Mouse (Mus musculus) ES-CJ7 (cell line): ENCODE measurements around the gene Cacna2d3.
A peak's percentile ranks its signal among the peaks of the same experiment; 100 is the strongest.

Source experiments
- DNase-seq: peaks from one replicate; pipeline ENCODE4 v3.0.0; 2011; ENCODE audit warnings: low read depth, low spot score

The Cacna2d3 gene

GRCm38 (mm10) chr14:29163998-29164652, 557.5 kb downstream of the Cacna2d3 start:
- no peak for DNase-seq

GRCm38 (mm10) chr14:29159803-29160202, 561.9 kb downstream of the Cacna2d3 start:
- no peak for DNase-seq

GRCm38 (mm10) chr14:29157096-29157495, 564.6 kb downstream of the Cacna2d3 start:
- DNase-seq: no peak

- DNase-seq: no peak
These were observed 577.5 kb downstream of the Cacna2d3 start for GRCm38 (mm10) chr14:29144184-29144583.

- DNase-seq: no peak
These were observed 584.0 kb downstream of the Cacna2d3 start for GRCm38 (mm10) chr14:29137614-29138013.

GRCm38 (mm10) chr14:29137006-29137579, 584.6 kb downstream of the Cacna2d3 start:
- no peak for DNase-seq

- no peak for DNase-seq
These were observed 586.8 kb downstream of the Cacna2d3 start for GRCm38 (mm10) chr14:29134901-29135300.

GRCm38 (mm10) chr14:29130511-29130910, 591.2 kb downstream of the Cacna2d3 start:
- no peak for DNase-seq

- peak; percentile 22 for DNase-seq
These were observed 597.8 kb downstream of the Cacna2d3 start for GRCm38 (mm10) chr14:29123886-29124285.

- DNase-seq: no peak
These were observed 598.9 kb downstream of the Cacna2d3 start for GRCm38 (mm10) chr14:29122749-29123148.

- no peak for DNase-seq
These were observed 607.7 kb downstream of the Cacna2d3 start for GRCm38 (mm10) chr14:29113852-29114450.

- no peak for DNase-seq
These were observed 610.0 kb downstream of the Cacna2d3 start for GRCm38 (mm10) chr14:29111666-29112065.

- DNase-seq: peak; percentile 33
These were observed 611.1 kb downstream of the Cacna2d3 start for GRCm38 (mm10) chr14:29110351-29111091.

- DNase-seq: no peak
These were observed 614.2 kb downstream of the Cacna2d3 start for GRCm38 (mm10) chr14:29107464-29107863.

GRCm38 (mm10) chr14:29097776-29098175, 623.9 kb downstream of the Cacna2d3 start:
- no peak for DNase-seq

GRCm38 (mm10) chr14:29095431-29095830, 626.2 kb downstream of the Cacna2d3 start:
- DNase-seq: no peak

GRCm38 (mm10) chr14:29090074-29090473, 631.6 kb downstream of the Cacna2d3 start:
- peak; percentile 55 for DNase-seq

GRCm38 (mm10) chr14:29086528-29086927, 635.1 kb downstream of the Cacna2d3 start:
- DNase-seq: no peak

- no peak for DNase-seq
These were observed 636.0 kb downstream of the Cacna2d3 start for GRCm38 (mm10) chr14:29085493-29086159.

- DNase-seq: no peak
These were observed 639.5 kb downstream of the Cacna2d3 start for GRCm38 (mm10) chr14:29082171-29082570.

- no peak for DNase-seq
These were observed 641.0 kb downstream of the Cacna2d3 start for GRCm38 (mm10) chr14:29080630-29081029.

- DNase-seq: no peak
These were observed 641.4 kb downstream of the Cacna2d3 start for GRCm38 (mm10) chr14:29080228-29080627.
